Mouse (Mus musculus): ENCODE data around the gene Npas3. TPM values are rescaled to one million over a fixed set of nuclear protein-coding genes. Genes with fewer than 3 reads are reported as not detected.

Npas3 gene
- polyA plus RNA-seq, 1 experiment from 2014 or later: 0.70 TPM

DNA sequence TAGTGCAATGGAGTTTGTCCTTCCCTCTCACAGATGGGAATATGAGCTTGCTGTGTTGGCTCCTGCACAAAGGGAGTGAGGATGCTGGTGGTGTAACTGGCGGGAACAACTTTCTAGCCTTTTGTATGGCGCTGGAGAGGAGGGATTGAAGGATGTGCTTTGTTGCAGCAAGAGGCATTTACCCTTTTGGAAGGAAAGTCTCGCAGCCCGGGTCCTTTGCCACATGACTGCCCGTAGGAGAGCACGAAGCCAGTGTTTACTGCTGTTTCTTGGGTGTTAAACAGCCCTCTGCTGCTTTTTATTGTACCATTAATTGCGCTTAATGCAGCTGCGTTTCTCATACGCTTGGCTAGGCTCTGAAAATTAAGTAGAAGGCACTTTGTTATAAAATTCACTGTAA is 375.3 kb downstream of the Npas3 start:
- no peak for ATAC-seq
- Histone ChIP-seq H3K9me3 (replicated peaks) (no peaks in the 10 kb centered on the region), H3K27ac (no peak overlapping the region), H3K4me2 (no peak overlapping the region), H3K4me3 (no peak overlapping the region), H3K4me1 (no peaks in the 10 kb centered on the region), H3K27me3 (replicated peaks) (no peaks in the 10 kb centered on the region), H3K36me3 (no peaks in the 10 kb centered on the region), H3K9ac (no peak overlapping the region)
- 63% methylated on average over 9 of the region's 9 CpGs for WGBS (ENCODE audit: insufficient replicate concordance)

DNA sequence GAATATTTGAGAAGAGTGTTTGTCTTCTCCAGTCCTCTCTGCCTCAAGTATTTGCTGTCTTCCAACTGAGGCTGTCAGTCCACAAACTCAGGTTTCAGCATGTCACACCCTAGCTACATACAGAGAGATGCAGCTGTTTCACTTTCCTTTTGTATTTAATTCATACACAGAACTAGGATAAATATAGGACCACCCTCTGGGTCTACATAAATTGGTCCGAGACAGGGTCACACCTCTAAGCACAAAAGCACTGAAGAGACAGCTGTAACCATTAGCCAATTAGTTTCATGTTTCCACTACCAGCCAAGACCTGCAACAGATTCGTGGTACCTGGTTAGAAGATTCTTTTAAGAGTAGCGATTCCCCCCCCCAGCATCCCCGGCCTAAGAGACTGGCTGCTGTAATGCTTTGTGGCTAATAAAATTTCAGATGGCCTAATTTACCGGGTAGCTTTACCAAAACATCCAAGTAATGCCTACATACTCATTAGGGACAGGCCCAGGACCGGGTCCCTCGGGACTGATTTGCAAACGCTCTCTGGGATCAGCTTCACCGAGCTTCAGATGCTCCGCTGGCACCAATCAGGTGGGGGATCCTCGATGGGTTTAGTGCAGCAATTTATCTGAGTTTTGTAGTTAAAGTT is 376.0 kb downstream of the Npas3 start:
- Histone ChIP-seq H3K36me3 (no peaks in the 10 kb centered on the region), H3K27ac (no peak overlapping the region), H3K4me1 (no peaks in the 10 kb centered on the region), H3K9me3 (replicated peaks) (no peaks in the 10 kb centered on the region), H3K4me2 (no peak overlapping the region), H3K9ac (no peak overlapping the region), H3K27me3 (replicated peaks) (no peaks in the 10 kb centered on the region), H3K4me3 (no peak overlapping the region)
- 68% methylated on average over 11 of the region's 11 CpGs for WGBS (ENCODE audit: insufficient replicate concordance)
- no peak for ATAC-seq

- no peak overlapping the region for H3K9ac ChIP-seq
- H3K4me1 ChIP-seq: no peaks in the 10 kb centered on the region
- no peaks in the 10 kb centered on the region for H3K9me3 ChIP-seq (replicated peaks)
- no peak overlapping the region for H3K27ac ChIP-seq
- H3K27me3 ChIP-seq (replicated peaks): no peaks in the 10 kb centered on the region
- ATAC-seq: no peak
- H3K4me3 ChIP-seq: no peak overlapping the region
- H3K4me2 ChIP-seq: no peak overlapping the region
- H3K36me3 ChIP-seq: no peaks in the 10 kb centered on the region
- WGBS (ENCODE audit: insufficient replicate concordance): 79% methylated on average over 8 of the region's 8 CpGs
Observed at GRCm38 (mm10) chr12:53629483-53630120, 381.1 kb downstream of the Npas3 start.

GRCm38 (mm10) chr12:53630607-53631006 is 382.1 kb downstream of the Npas3 start:
- no peaks in the 10 kb centered on the region for H3K4me1 ChIP-seq
- no peak overlapping the region for H3K9ac ChIP-seq
- H3K27ac ChIP-seq: no peak overlapping the region
- H3K9me3 ChIP-seq (replicated peaks): no peaks in the 10 kb centered on the region
- WGBS (ENCODE audit: insufficient replicate concordance): 13% methylated on average over 1 of the region's 1 CpGs
- H3K4me2 ChIP-seq: no peak overlapping the region
- no peak overlapping the region for H3K4me3 ChIP-seq
- H3K27me3 ChIP-seq (replicated peaks): no peaks in the 10 kb centered on the region
- no peak for ATAC-seq
- no peaks in the 10 kb centered on the region for H3K36me3 ChIP-seq

DNA sequence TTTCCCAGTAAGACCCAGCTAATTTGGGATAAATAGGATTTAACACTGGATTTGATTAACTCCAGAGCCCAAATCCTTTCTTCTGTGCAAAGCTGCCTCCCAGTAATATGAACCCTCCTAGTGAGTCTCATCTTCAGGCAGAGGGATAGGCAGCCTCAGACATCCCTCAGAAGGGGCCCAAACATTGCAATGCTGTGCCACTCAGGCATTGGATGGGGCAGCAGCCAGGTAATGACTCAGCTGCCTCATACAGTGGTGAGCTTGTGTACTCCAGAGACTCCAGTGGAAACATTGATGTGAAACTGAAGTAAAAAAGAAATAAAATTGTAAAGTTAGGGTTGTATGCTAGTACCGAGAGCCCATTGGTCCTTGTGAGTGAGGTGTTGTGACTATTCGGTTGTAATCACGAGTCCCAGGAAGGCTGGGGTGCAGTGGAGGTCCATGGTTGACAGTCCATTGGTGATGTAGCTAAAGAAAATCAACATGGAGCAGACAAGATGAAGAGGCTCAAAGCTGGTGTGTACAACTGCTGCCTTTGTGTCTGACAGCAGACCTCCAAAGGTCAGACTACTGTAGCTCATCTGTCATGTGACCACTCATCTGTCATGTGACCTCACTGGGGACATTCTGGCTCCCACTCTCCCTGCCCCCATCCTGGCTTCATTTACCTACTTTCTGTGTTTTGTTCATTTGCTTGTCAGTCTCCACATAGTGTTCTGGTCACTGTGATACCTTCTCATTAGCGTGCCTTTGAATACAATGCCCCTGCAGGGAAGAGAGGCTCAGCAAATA is 383.0 kb downstream of the Npas3 start:
- 77% methylated on average over 4 of the region's 4 CpGs for WGBS (ENCODE audit: insufficient replicate concordance)
- H3K9me3 ChIP-seq (replicated peaks): no peaks in the 10 kb centered on the region
- H3K4me3 ChIP-seq: no peak overlapping the region
- H3K4me1 ChIP-seq: no peaks in the 10 kb centered on the region
- H3K36me3 ChIP-seq: no peaks in the 10 kb centered on the region
- H3K9ac ChIP-seq: no peak overlapping the region
- H3K4me2 ChIP-seq: no peak overlapping the region
- H3K27me3 ChIP-seq (replicated peaks): no peaks in the 10 kb centered on the region
- ATAC-seq: no peak
- H3K27ac ChIP-seq: no peak overlapping the region

- H3K4me1 ChIP-seq: no peaks in the 10 kb centered on the region
- no peak for ATAC-seq
Observed at GRCm38 (mm10) chr12:53638571-53638970, 390.1 kb downstream of the Npas3 start.

GRCm38 (mm10) chr12:53647282-53647681 is 398.8 kb downstream of the Npas3 start:
- no peak for ATAC-seq
- WGBS (ENCODE audit: insufficient replicate concordance): 71% methylated on average over 2 of the region's 2 CpGs
- Histone ChIP-seq H3K4me1 (no peaks in the 10 kb centered on the region), H3K36me3 (no peaks in the 10 kb centered on the region), H3K27ac (no peak overlapping the region), H3K4me3 (no peak overlapping the region), H3K9me3 (replicated peaks) (no peaks in the 10 kb centered on the region), H3K27me3 (replicated peaks) (no peaks in the 10 kb centered on the region), H3K4me2 (no peak overlapping the region), H3K9ac (no peak overlapping the region)

More at GRCm38 (mm10) chr12:53638571-53638970, 390.1 kb downstream of the Npas3 start:
- Histone ChIP-seq H3K4me2 (no peak overlapping the region), H3K27ac (no peak overlapping the region), H3K36me3 (no peaks in the 10 kb centered on the region), H3K4me3 (no peak overlapping the region), H3K9me3 (replicated peaks) (no peaks in the 10 kb centered on the region), H3K27me3 (replicated peaks) (no peaks in the 10 kb centered on the region), H3K9ac (no peak overlapping the region)

DNA sequence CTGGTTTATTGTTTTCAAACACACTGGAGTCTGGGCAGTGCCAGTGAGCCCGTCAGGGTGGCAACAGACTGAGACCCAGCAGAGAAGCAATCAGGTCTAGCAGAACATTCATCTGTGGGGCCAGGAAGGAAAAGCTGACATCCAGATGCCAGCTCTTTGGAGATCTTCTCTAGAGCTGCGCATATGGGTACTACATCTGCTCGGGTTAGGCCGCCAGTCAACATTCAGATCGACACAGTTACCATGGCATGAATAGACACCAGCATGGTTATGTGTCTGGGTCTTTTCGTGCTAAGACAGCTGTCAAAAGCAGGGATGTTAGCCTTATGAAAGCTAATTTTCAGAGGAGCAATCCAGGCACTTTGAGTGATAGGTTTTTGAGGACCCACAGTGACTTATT is 407.8 kb downstream of the Npas3 start:
- H3K4me3 ChIP-seq: no peak overlapping the region
- H3K4me1 ChIP-seq: no peaks in the 10 kb centered on the region
- H3K9me3 ChIP-seq (replicated peaks): no peaks in the 10 kb centered on the region
- H3K4me2 ChIP-seq: no peak overlapping the region
- ATAC-seq: no peak
- no peak overlapping the region for H3K9ac ChIP-seq
- no peaks in the 10 kb centered on the region for H3K36me3 ChIP-seq
- H3K27ac ChIP-seq: no peak overlapping the region
- WGBS (ENCODE audit: insufficient replicate concordance): 60% methylated on average over 6 of the region's 6 CpGs
- H3K27me3 ChIP-seq (replicated peaks): no peaks in the 10 kb centered on the region

DNA sequence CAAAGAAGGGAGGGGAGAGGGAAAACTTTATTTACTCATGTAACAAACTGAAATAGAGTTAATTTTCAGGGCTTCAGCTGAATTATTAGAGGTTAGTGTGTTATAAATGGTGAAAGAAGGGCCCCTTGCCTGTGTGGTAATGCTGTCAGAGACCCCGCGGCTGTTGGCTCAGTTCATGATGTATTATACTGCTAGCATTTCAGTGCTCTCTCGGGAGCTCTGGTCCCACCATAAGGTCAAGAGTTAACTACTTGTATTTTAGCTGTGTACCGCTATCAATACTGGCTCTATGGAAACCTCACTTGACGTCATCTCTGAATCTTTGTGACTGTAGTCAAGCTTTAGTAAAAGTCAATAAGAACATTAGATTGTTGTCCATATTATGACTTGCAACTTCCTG is 415.6 kb downstream of the Npas3 start:
- Histone ChIP-seq H3K36me3 (no peaks in the 10 kb centered on the region), H3K9me3 (replicated peaks) (no peaks in the 10 kb centered on the region)
- WGBS (ENCODE audit: insufficient replicate concordance): 69% methylated on average over 5 of the region's 5 CpGs

GRCm38 (mm10) chr12:53671846-53672245 is 423.4 kb downstream of the Npas3 start:
- H3K27ac ChIP-seq: no peak overlapping the region
- H3K9ac ChIP-seq: no peak overlapping the region
- no peaks in the 10 kb centered on the region for H3K4me1 ChIP-seq
- no peaks in the 10 kb centered on the region for H3K27me3 ChIP-seq (replicated peaks)
- H3K9me3 ChIP-seq (replicated peaks): no peaks in the 10 kb centered on the region
- H3K36me3 ChIP-seq: no peaks in the 10 kb centered on the region
- ATAC-seq: no peak
- 78% methylated on average over 2 of the region's 2 CpGs for WGBS (ENCODE audit: insufficient replicate concordance)
- H3K4me2 ChIP-seq: no peak overlapping the region
- no peak overlapping the region for H3K4me3 ChIP-seq

More for the DNA sequence above, 415.6 kb downstream of the Npas3 start:
- no peak overlapping the region for H3K9ac ChIP-seq
- no peaks in the 10 kb centered on the region for H3K27me3 ChIP-seq (replicated peaks)
- no peak for ATAC-seq
- no peak overlapping the region for H3K27ac ChIP-seq
- no peaks in the 10 kb centered on the region for H3K4me1 ChIP-seq
- no peak overlapping the region for H3K4me2 ChIP-seq
- H3K4me3 ChIP-seq: no peak overlapping the region

DNA sequence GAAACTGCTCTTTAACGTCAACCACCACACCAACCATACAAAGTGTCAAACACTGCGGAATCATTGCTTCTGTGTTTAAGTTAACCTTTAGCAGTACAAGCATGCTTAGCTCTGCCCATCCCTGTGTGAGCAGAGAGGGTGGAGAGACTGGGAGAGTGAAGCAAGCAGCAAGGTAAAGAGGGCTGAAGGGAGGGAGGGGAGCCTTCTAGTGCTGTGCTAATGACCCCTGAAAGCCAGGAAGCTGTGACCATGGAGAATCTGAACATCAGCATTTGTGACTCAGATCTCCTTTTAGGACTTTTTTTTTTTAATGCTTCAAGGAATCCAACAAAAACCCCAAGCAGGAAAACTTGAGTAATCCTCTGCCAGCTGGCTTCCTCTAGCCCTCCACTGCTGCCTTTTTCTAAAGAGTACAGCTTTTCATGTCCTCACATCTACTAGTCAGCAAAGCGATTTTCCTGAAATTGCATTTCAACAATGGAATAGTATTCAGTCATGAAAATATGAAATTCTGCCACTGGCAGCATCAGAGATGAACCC is 428.7 kb downstream of the Npas3 start:
- Histone ChIP-seq H3K4me1 (no peaks in the 10 kb centered on the region), H3K4me2 (no peak overlapping the region), H3K27me3 (replicated peaks) (no peaks in the 10 kb centered on the region), H3K9me3 (replicated peaks) (no peaks in the 10 kb centered on the region), H3K4me3 (no peak overlapping the region), H3K9ac (no peak overlapping the region), H3K36me3 (no peaks in the 10 kb centered on the region), H3K27ac (no peak overlapping the region)
- ATAC-seq: no peak
- WGBS (ENCODE audit: insufficient replicate concordance): 50% methylated on average over 3 of the region's 3 CpGs

- ATAC-seq: no peak
- Histone ChIP-seq H3K4me3 (no peak overlapping the region), H3K9me3 (replicated peaks) (no peaks in the 10 kb centered on the region), H3K4me2 (no peak overlapping the region), H3K36me3 (no peaks in the 10 kb centered on the region), H3K4me1 (no peaks in the 10 kb centered on the region), H3K27ac (no peak overlapping the region), H3K9ac (no peak overlapping the region), H3K27me3 (replicated peaks) (no peaks in the 10 kb centered on the region)
- WGBS (ENCODE audit: insufficient replicate concordance): 48% methylated on average over 3 of the region's 3 CpGs
Observed at GRCm38 (mm10) chr12:53678166-53678565, 429.7 kb downstream of the Npas3 start.

All from liver, embryonic 12.5 days (tissue).